Mouse (Mus musculus) telencephalon, adult 2 months (tissue): ENCODE measurements around the gene Dnajc5.

Experiments
- DNase-seq: peaks from one replicate; pipeline ENCODE4 v3.0.0-alpha.2; 2011; ENCODE audit warnings: low read depth, low spot score

Dnajc5 gene

DNA sequence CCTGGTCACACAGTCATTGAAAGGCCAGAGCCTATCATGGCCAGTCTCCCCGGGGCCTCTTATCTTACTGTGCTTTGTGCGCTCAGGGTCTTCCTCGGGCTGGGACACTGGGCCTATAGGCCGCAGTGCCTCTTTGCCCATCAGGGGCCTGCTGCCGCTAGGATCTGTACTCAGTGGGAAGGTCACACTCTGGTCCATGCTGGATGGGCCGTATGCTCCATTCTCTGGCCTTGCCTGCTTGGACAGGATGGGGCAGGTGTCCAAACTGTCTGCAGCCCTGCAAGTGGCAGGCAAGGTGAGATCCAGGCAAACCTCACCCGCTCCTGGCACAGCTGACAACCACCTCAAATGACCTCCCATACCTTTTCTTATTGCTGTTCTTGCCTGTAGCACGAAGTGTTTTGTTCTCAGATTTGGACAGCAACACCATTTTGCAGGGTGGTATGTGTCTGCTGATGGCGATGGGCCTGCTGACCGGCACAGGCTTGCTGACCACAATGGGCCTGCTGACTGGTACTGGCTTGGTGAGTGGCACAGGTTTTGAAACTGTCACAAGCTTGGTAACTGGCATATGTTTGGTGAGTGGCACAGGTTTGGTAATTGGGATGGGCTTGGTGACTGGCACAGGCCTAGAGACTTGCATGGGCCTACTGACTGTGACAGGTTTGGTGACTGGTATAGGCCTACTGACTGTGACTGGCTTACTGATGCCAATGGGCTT is 68.9 kb downstream of the Dnajc5 start:
- DNase-seq = no peak

DNA sequence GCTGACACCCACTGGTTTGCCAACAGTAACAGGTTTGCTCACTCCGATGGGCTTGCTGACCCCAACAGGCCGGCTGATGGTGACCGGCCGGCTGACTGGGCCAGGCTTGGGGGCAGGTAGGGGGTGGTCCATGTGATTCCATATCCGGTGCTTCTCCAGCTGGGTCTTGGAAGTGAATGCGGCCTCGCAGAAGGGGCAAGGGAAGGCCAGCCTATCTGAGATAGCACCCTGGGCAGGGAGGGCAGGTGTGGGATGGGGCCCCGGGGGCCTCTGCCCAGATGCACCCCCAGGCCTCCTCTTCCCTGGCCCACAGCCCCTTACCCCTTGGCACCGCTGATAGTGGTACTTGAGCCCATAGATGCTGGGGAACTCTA is 69.4 kb downstream of the Dnajc5 start:
- DNase-seq = no peak

DNA sequence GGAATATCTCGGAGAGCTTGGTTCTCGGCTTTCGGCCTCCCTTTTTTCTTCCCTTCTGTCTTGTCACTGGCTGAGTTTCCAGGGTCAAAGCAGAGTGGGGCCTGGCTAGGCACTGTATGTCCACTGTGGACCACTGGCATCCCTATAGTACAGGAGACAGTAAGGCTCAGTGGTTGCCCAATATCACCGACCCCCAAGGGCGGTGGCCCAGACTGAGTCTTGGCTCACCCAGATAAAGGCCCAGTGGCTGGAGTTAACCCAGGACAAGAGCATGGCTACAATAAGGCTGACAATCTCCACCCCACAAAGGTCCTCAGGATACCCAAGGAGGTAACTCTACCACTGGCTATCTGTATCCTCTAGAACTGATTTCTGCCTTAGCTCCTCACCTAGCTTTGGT is 70.2 kb downstream of the Dnajc5 start:
- no peak for DNase-seq

DNA sequence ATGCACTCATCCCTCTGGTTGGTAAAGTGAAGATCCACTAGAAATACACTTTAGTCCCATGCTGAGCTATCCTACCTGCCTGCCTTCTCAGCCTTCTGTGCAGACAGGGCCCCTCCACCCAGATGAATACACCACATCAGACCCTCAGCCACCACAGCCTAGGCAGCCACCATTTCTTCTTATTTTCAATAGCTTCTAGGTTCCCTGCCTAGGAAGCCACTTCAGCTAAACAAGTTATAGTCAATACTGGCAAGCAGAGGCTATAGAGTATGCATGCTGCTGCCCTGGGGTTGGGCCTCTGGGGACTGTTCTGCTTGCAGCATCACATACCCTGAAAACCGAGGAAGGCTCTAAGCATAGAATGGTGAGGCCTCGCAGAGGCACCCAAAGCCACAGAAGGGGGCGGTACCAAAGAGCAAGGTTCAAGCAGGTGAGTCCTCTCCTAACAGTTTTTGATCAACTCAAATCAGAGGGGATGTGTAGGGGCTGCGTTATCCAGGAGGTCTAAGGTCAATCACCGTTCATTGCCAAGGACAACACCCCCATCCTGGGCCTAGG is 71.3 kb downstream of the Dnajc5 start, which contains the start of gene Prpf6:
Prpf6 (plus strand) TSS at position 341 of the 558 bp plus-strand sequence.
- no peak for DNase-seq

DNA sequence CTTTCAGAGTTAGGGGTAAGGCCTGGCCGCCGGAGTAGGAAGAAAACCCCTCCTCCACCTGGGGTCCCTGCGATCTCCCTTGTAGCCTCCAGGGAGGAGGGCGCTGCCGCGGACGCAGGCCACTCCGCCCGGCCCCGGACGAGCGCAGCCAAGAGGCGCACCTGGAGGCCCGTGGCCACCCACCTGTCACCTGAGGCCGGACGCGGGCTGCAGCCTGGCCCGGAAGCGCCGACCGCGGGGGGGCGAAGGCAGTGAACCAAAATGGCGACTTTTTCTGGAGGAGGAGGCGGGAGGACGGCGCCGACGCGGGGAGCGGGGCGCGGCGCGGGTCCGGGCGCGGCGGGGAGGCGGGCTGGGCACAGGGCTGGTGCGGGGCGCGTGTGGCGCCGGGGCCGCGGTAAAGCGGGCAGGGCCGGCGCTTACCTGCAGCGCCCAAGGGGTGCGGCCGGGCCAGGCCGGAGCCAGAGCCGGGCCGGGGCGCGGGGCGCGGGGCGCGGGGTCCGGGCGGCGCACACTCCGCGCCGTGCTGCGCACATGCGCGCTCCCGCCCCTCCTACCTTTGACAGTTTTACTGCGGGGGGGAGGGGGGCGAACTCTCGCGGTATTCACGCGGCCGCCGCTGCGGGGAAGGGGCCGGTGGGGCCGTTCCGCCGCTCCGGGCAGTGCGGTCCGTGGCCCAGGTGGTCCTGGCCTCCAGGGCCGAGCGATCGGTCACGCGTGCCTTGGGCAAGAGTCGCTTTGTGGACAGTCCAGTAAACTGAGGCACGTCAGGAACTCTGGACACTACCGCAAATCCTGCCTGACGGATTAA is 72.2 kb downstream of the Dnajc5 start, which contains the start of gene Zfp512b:
Zfp512b (minus strand) TSS at position 573 of the 811 bp plus-strand sequence.
- no peak for DNase-seq

DNA sequence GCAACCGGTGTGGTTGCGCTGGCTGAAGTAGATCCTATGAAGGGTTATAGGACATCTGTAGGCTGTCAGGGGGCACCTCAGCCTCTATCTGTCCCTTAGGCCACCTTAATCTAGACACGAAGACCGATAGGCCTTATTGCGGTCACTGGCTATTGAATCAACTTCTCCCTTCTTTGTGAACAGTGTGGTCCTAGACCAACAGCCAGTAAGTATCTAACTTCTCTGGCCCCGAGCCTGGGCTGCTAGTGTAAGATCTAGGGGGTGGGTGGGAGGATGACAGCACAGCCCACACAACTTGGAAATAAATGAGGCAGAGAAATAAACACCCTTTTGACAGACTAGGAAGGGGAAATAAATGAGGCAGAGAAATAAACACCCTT is 72.7 kb downstream of the Dnajc5 start:
- DNase-seq = no peak

DNA sequence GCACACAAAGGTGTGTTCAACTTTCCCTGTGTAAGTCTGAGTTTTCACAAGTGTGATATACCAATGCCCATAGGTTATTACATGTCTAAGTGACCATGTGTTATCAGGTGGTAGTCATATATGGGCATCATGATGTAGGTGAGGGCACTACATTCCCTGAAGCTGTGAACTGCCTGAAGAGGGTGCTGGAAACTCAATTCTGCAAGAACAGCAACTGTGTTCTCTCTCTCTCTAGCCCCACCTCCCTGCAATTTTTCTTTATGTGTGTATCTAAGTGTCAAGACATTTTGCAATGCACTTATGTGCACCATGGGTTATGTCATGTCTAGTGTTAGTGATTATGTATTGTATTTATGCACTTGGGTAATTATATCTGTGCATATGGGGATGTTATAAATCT is 73.7 kb downstream of the Dnajc5 start:
- no peak for DNase-seq

DNA sequence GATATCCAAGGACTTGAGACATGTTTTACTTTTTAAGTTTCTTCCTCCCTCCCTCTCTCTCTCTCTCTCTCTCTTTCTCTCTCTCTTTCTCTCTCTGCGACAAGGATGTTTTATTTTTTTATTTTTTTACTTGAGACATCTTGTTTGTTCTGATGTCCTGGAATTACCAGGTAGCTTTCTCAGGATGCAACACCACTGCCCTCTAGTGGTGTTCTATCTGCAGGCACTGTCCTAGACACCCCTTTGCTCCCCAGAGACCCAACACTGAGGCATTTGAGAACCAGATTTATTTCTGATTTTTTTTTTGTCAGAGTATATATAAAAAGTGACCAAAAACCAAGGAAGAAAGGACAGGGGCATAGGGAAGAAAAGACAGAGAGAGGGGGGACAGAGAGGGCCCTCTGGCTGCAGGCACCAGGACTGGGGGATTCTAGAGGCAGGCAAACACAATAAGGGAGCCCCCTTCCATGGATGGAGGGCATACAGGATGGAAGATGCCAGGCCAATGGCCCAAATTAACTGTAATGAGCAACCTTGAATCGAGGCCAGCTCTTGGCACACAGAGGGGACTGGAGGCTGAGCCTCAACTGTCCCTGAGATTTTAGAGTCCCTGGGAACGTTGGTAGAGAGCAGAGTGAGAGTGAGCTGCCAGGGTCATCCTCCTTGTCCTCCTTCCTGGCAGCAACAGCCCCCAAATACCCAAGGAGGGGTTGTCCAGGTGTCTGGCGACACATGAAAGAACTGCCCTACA is 74.8 kb downstream of the Dnajc5 start:
- no peak for DNase-seq

DNA sequence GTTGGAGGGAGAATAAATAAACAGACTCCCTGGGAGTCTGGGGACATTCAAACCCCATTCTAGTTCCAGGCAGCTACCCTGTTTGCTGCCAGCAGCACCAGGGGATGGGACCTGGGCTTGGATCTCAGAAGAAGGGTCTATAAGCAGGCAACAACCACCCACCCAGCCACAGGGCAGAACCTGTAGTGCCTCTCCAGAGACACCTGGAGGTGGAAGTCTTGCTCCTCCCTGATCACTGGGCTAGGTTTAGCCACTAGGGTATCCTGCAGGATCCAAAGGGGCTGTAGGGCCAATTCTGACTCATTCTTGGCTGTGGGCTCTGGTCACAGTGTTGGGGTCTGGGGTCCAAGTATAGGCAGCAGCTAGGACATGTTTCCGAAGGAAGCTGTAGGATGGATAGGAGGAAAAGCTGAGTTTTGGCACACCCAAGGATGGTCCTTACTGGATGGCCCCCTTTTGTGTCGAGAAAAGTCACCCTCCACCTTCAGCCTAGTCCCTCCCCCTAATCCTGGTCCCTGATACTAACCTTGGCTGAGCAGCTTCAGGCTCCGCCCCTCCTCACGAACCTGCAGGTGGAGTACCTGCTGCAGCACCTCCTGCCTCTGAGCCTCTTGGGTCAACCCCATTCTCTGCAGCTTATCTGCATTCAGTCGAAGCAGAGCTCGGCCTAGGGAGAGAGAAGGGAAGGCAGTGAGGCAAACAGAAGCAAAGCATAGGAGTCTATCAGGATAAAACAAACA is 76.1 kb downstream of the Dnajc5 start:
- DNase-seq = no peak

DNA sequence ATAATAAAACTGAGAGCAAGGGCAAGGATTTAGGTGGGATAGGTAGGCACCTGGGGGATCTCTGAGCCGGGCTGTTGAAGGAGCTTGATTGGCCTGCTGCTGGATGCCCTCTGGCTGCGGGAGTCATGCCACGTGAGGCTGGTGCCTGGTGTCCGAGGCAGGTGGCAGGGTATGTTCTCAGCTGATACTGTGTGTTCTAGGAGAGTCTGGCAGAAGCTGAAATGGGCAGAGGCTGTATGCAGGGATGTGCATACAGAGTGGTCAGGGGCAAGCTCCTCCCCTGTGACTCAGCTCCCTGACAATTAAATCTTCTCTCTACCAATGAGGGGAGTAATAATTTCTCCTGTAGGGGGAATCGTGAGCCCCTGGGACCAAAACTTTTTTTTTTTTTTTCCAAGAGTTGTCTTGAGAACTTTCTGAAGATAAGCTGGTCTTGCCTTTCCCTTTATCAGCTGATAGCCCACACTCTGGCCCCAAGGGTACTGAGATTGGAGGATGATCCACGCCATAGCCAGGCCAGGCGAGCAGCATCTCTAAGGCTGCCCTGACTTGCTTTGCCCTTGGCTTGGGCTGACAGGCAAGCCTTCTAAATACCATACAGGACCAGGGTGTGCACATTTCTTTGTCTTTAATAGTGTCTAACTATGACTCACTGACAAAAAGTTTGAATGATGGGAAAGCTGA is 77.2 kb downstream of the Dnajc5 start:
- DNase-seq = no peak

DNA sequence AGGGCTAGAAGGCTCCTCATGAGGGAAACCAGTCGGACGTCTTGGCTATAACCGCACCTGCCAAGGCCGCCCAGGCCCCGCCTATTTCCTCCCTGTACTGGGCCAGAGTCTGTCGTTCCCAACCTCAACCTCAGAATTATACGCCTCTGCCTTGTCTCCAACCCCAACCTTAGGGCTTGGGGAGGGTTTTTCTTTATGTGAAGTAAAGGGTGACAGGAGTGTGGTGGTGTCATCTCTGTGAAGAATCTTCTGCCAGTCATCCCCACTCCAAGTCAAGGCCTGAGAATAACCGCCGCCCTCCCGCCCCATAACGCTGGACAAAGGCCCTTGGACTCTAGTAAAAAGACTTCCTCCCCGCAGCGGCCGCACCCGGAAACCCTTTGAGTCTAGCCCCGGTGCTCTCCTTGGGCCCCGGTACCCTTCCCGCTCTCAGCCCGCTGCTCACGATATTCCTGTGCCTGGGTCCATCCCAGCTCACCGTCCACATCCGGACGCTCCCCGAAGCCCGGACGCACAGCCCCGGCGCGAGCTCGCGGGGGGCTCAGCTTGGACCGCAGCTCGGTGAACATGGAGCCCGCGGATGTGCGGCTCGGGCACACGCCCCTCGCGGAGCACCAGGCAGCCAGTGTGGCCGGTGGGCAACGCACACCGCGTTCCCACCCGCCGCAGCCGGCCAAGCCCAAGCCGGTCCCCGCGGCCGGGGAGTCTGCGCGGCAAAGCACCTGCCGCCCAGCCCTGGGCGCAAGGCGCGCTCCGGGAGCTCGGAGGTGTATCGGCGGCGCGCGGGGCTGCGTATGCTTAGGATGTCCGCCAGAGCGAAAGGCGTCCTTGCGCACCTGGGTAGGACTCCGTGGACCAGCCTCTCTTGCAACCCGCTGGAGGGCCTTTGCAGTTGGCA is 78.4 kb downstream of the Dnajc5 start, which contains the start of gene Samd10:
Samd10 (minus strand) TSS at position 759 of the 898 bp plus-strand sequence.
- no peak for DNase-seq

DNA sequence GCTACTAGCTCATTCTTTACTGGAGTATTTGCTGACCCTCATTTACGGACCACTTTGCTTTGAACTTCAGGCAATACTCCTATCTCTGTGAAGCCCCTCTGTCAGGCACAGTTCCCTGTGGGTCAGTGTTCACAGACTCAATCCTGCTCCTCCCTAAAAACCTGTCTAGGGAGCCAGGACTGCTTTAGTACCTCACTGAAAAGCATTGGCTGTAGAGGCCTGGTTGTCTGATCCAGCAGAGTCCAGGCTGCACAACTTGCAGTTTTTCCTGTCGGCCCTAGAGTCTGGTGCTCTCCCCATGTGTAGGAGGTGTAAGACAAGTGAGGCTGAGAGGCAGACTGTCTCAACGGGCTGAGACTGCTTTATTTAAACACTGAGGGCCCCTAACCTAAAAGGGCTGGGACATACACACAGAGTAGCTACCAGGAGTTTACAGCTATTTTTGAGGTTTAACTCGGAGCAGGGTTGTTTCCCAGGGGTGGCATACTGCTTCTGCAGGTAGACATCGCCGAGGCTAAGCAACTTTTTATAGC is 80.0 kb downstream of the Dnajc5 start:
- no peak for DNase-seq

DNA sequence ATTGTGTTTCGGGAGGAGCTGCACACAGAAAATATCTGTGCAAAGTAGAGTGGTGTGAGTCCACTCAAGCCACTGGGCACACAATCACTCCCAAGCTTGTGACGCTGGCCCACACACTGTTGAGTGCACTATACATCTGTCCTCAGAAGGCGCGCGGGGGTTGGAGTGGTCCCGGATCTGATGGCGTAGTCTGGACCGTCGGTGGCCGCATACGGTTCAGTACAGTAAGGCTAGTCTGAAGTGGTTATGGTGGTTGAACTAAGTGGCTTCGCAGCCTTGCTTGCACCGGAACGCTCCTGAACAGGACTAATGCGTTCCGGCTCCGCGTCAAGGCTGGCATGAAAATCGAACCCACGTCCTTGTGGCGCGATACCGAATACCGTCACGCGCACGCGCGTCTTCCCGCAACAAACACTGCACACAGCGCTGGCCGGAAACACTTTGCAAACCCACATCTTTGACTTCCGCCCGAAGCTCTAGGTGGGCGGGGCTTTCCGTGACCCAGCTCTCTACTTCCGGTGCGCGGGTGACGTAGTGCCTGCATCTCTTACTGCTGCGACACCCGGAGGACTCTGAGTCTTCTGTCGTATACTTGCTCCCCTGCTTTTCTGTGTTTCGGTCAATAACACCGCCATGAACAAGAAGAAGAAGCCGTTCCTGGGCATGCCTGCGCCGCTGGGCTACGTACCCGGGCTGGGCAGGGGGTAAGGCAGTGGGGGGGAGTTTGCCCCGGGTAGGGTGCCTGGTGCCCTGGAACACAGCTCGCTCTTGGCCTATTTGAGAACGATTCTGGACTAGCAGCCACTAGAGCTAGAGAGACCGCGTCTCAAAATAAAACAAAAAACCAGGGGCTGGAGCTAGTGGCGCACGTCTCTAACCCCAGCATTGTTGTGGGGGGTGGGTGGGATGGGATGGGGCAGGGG is 80.8 kb downstream of the Dnajc5 start:
- peak; percentile 97 for DNase-seq

DNA sequence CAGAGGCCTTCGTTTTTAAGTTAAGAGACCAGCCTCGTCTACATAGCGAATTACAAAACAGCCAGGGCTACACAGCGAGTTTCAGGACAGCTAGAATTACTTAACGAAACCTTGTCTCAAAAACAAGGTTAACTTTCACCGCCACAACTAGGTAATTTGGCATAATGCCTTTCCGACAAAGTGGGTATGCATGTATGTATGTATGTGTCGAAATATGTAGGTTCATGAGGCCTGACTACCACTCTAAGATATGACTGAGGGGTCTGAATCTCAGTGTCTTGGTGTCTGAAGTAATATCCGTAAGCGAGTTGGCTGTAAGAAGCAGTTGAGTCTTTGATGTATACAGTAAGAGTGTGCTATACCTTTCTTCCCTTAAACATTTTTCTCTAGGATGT is 81.5 kb downstream of the Dnajc5 start:
- DNase-seq = no peak

DNA sequence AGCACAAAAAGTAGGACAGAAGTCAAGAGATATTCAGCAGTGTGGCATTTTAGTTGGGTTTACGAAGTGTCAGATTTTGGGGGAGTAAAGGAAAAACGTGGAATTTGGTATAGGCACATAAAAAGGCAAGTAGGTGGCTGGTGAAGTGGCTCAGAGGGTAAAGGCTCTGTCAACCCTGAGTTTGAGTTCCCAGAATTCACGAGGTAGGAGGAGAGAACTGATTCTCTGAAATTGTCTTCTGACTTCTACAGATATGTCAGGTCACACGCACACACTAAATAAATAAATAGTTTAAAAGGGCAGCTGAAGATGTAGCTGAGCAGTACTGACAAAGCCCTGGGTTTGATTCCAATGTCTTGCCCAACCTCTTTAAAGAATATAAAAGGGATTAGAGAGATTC is 82.1 kb downstream of the Dnajc5 start:
- no peak for DNase-seq
